23 mouse cellular contexts compared by ENCODE assay signal in genomic region chr11:97387811-97388210, GRCm38 (mm10). TPM values are rescaled to one million over a fixed set of nuclear protein-coding genes. Genes with fewer than 3 reads are reported as not detected.
DNase-seq lines count a peak whose midpoint lies in the region; ATAC-seq and TF ChIP-seq lines count a peak whose summit lies in the region.
"Had no signal": no experiment of that assay in that cellular context is flagged by ENCODE, and none has a peak within 500 bp of the region (broad histone marks: within the 10 kb centered on the region; RNA-seq: fewer than 3 reads in every experiment).

No protein-coding gene starts in this region.

- H3K27ac ChIP-seq in midbrain, embryonic 11.5 days (ENCODE audit: low read depth, low read length): no peak overlapping the region
- no peak overlapping the region for H3K27ac ChIP-seq in midbrain, embryonic 10.5 days (replicated peaks)
- H3K27ac ChIP-seq in stomach, postnatal 0 days (replicated peaks): no peak overlapping the region
- no peak overlapping the region for H3K27ac ChIP-seq in lung, postnatal 0 days (ENCODE audit: low read length)
- H3K27ac ChIP-seq: embryonic facial prominence, embryonic 15.5 days; forebrain, embryonic 10.5 days; gastrocnemius, adult 2 months; heart, adult 2 months; heart, embryonic 15.5 days; hindbrain, embryonic 13.5 days; hindbrain, postnatal 0 days had no signal

- TF ChIP-seq EP300 in stomach, postnatal 0 days (optimal IDR thresholded peaks at IDR 0.05): no peak
- no peak for TF ChIP-seq EP300 in lung, postnatal 0 days (IDR thresholded peaks at IDR 0.05)

- H3K36me3 ChIP-seq in midbrain, embryonic 11.5 days (ENCODE audit: control insufficient read depth, insufficient read depth, low read length): peaks cover 12% of the 10 kb centered on the region; the same call in 1 of the 2 replicates
- peaks cover 93% of the 10 kb centered on the region for H3K36me3 ChIP-seq in midbrain, embryonic 10.5 days
- H3K36me3 ChIP-seq in stomach, postnatal 0 days (ENCODE audit: control insufficient read depth, insufficient read depth, low read length): peaks cover 22% of the 10 kb centered on the region
- peaks cover 8% of the 10 kb centered on the region; the same call in 1 of the 2 replicates for H3K36me3 ChIP-seq in lung, postnatal 0 days (ENCODE audit: insufficient read depth, low read length)

- peak; percentile 77 for DNase-seq in midbrain, embryonic 11.5 days (ENCODE audit: low spot score, missing footprints)
- DNase-seq in midbrain, embryonic 10.5 days (ENCODE audit: low spot score): no peak
- peak; percentile 64 for DNase-seq in adrenal gland, adult 8-10 months
- peak; percentile 70 for DNase-seq in adrenal gland, postnatal 14 days
- no peak for DNase-seq in stomach, postnatal 0 days (ENCODE audit: low spot score)
- DNase-seq in lung, postnatal 0 days (ENCODE audit: low spot score): no peak
- no peak for DNase-seq in lung, postnatal 14 days
- DNase-seq: cerebellum, adult 2 months; cerebellum, postnatal 14 days; embryo, embryonic 11 days; gastrocnemius, adult 2 months; gastrocnemius, postnatal 36 days; heart, adult 2 months; heart, postnatal 14 days had no signal

- no peak overlapping the region for H3K4me2 ChIP-seq in midbrain, embryonic 11.5 days
- H3K4me2 ChIP-seq in stomach, postnatal 0 days (replicated peaks; ENCODE audit: low read depth): no peak overlapping the region
- no peak overlapping the region for H3K4me2 ChIP-seq in lung, postnatal 0 days (replicated peaks; ENCODE audit: low read depth, low read length)
- H3K4me2 ChIP-seq: embryonic facial prominence, embryonic 15.5 days; heart, embryonic 11.5 days; heart, embryonic 15.5 days; hindbrain, embryonic 13.5 days had no signal

- H3K4me1 ChIP-seq in midbrain, embryonic 11.5 days (ENCODE audit: control insufficient read depth, insufficient read depth, low read length): no peaks in the 10 kb centered on the region
- H3K4me1 ChIP-seq in midbrain, embryonic 10.5 days: no peaks in the 10 kb centered on the region
- H3K4me1 ChIP-seq in stomach, postnatal 0 days (replicated peaks; ENCODE audit: control insufficient read depth, insufficient read depth): no peaks in the 10 kb centered on the region
- H3K4me1 ChIP-seq in lung, postnatal 0 days (ENCODE audit: insufficient read depth, low read depth, low read length): no peaks in the 10 kb centered on the region
- H3K4me1 ChIP-seq: forebrain, embryonic 10.5 days had no signal

- no peaks in the 10 kb centered on the region for H3K9me3 ChIP-seq in midbrain, embryonic 11.5 days (ENCODE audit: control insufficient read depth, low read length)
- H3K9me3 ChIP-seq in midbrain, embryonic 10.5 days (replicated peaks): no peaks in the 10 kb centered on the region
- no peaks in the 10 kb centered on the region for H3K9me3 ChIP-seq in stomach, postnatal 0 days (ENCODE audit: control insufficient read depth, low read length)
- H3K9me3 ChIP-seq in lung, postnatal 0 days (ENCODE audit: low read length): no peaks in the 10 kb centered on the region
- H3K9me3 ChIP-seq: embryonic facial prominence, embryonic 15.5 days; forebrain, embryonic 10.5 days; heart, embryonic 15.5 days; hindbrain, embryonic 13.5 days had no signal

- TF ChIP-seq CTCF in stomach, postnatal 0 days (IDR thresholded peaks at IDR 0.05; ENCODE audit: low read depth): no peak
- no peak for TF ChIP-seq CTCF in lung, postnatal 0 days (IDR thresholded peaks at IDR 0.05)

- H3K9ac ChIP-seq in midbrain, embryonic 11.5 days (ENCODE audit: low read length): no peak overlapping the region
- H3K9ac ChIP-seq in stomach, postnatal 0 days (ENCODE audit: low read length): no peak overlapping the region
- H3K9ac ChIP-seq in lung, postnatal 0 days (replicated peaks; ENCODE audit: low read depth): no peak overlapping the region
- H3K9ac ChIP-seq: embryonic facial prominence, embryonic 15.5 days; heart, embryonic 15.5 days; hindbrain, embryonic 13.5 days had no signal

- no peak for ATAC-seq in midbrain, embryonic 11.5 days (ENCODE audit: low FRiP score)
- 0 out of 2 replicates have a peak, but pooled peaks have one; percentile 51 for ATAC-seq in stomach, postnatal 0 days (ENCODE audit: low FRiP score, low TSS enrichment)
- ATAC-seq in lung, postnatal 0 days: no peak
- ATAC-seq: forebrain, embryonic 14.5 days; hindbrain, postnatal 0 days had no signal

- no peak overlapping the region for H3K4me3 ChIP-seq in midbrain, embryonic 11.5 days (ENCODE audit: low read depth, low read length)
- H3K4me3 ChIP-seq in midbrain, embryonic 10.5 days: no peak overlapping the region
- H3K4me3 ChIP-seq in stomach, postnatal 0 days (ENCODE audit: low read depth, low read length): no peak overlapping the region
- no peak overlapping the region for H3K4me3 ChIP-seq in lung, postnatal 0 days (ENCODE audit: low read depth, low read length)
- H3K4me3 ChIP-seq: embryonic facial prominence, embryonic 15.5 days; erythroblast, embryonic 14.5 days; forebrain, embryonic 10.5 days; gastrocnemius, adult 2 months; heart, adult 2 months; heart, embryonic 15.5 days; hindbrain, embryonic 13.5 days had no signal

- WGBS in midbrain, embryonic 11.5 days: 89% methylated on average over 2 of the region's 2 CpGs
- WGBS in midbrain, embryonic 10.5 days: 92% methylated on average over 2 of the region's 2 CpGs
- WGBS in stomach, postnatal 0 days: 93% methylated on average over 2 of the region's 2 CpGs
- whole genome bisulfite sequencing in lung, postnatal 0 days: 86% methylated on average over 2 of the region's 2 CpGs

- H3K27me3 ChIP-seq in midbrain, embryonic 11.5 days (ENCODE audit: control insufficient read depth, insufficient read depth, low read length): no peaks in the 10 kb centered on the region
- no peaks in the 10 kb centered on the region for H3K27me3 ChIP-seq in midbrain, embryonic 10.5 days (ENCODE audit: low read depth, poor library complexity, severe bottlenecking)
- H3K27me3 ChIP-seq in stomach, postnatal 0 days (ENCODE audit: control insufficient read depth, insufficient read depth, low read length): no peaks in the 10 kb centered on the region
- no peaks in the 10 kb centered on the region for H3K27me3 ChIP-seq in lung, postnatal 0 days (replicated peaks; ENCODE audit: insufficient read depth, low read length)
- H3K27me3 ChIP-seq: embryonic facial prominence, embryonic 15.5 days; heart, embryonic 15.5 days; hindbrain, embryonic 13.5 days had no signal

RNA-seq across cellular contexts. Expression of gene Socs7, which starts 25.5 kb away (rescaled TPM):
- polyA plus RNA-seq in midbrain, embryonic 11.5 days (2014; fragmentation: Nextera tagmentation; extraction: Ambion mirVana): 3.4 and 3.7 TPM in 2 replicates
- 3.6 and 4.6 TPM in 2 replicates for polyA plus RNA-seq in midbrain, embryonic 10.5 days (2016; fragmentation: Nextera tagmentation; extraction: Ambion mirVana)
- 10 to 100 TPM; 22.2 to 28.3 (median 24.9) TPM for total RNA-seq in adrenal gland, adult 8-10 months (2022)
- total RNA-seq in adrenal gland, postnatal 14 days (2021): 18.3 TPM in 2 replicates
- 1.3 and 1.7 TPM in 2 replicates for polyA plus RNA-seq in stomach, postnatal 0 days (2015; fragmentation: Nextera tagmentation; extraction: Ambion mirVana)
- 2.4 and 2.5 TPM in 2 replicates for polyA plus RNA-seq in lung, postnatal 0 days (2015; fragmentation: Nextera tagmentation; extraction: Ambion mirVana)

RNA-seq across cellular contexts. Expression of gene Arhgap23, which starts 27.5 kb away (rescaled TPM):
- polyA plus RNA-seq in midbrain, embryonic 11.5 days (2014; fragmentation: Nextera tagmentation; extraction: Ambion mirVana): 2.5 and 2.8 TPM in 2 replicates
- 1.9 and 2.3 TPM in 2 replicates for polyA plus RNA-seq in midbrain, embryonic 10.5 days (2016; fragmentation: Nextera tagmentation; extraction: Ambion mirVana)
- total RNA-seq in adrenal gland, adult 8-10 months (2022): 10 to 100 TPM; 23.3 to 36.4 (median 31.8) TPM
- total RNA-seq in adrenal gland, postnatal 14 days (2021): 31.4 and 32.8 TPM in 2 replicates
- 4.3 and 4.6 TPM in 2 replicates for polyA plus RNA-seq in stomach, postnatal 0 days (2015; fragmentation: Nextera tagmentation; extraction: Ambion mirVana)
- polyA plus RNA-seq in lung, postnatal 0 days (2015; fragmentation: Nextera tagmentation; extraction: Ambion mirVana): 7.0 and 8.4 TPM in 2 replicates

RNA-seq across cellular contexts. Expression of gene Gpr179, which starts 35.9 kb away (rescaled TPM):
- 0.03 TPM in 1 of 2 replicates, not detected in the other for polyA plus RNA-seq in midbrain, embryonic 11.5 days (2014; fragmentation: Nextera tagmentation; extraction: Ambion mirVana)
- polyA plus RNA-seq in midbrain, embryonic 10.5 days (2016; fragmentation: Nextera tagmentation; extraction: Ambion mirVana): 0.05 and 0.09 TPM in 2 replicates
- total RNA-seq in adrenal gland, adult 8-10 months (2022): 1 to 10 TPM in 3 of 4 experiments, under 1 TPM in 1; 0.96 to 6.4 (median 4.0) TPM
- total RNA-seq in adrenal gland, postnatal 14 days (2021): 2.8 and 3.3 TPM in 2 replicates
- 0.17 and 0.23 TPM in 2 replicates for polyA plus RNA-seq in stomach, postnatal 0 days (2015; fragmentation: Nextera tagmentation; extraction: Ambion mirVana)
- polyA plus RNA-seq in lung, postnatal 0 days (2015; fragmentation: Nextera tagmentation; extraction: Ambion mirVana): 0.23 and 0.24 TPM in 2 replicates
- total RNA-seq: common myeloid progenitor, adult 5-6 weeks had no signal
- polyA plus RNA-seq: erythroblast, embryonic 14.5 days; heart, adult 2 months had no signal

Comparison
In these comparisons a context has a peak if more than half of its experiments do, and no peak if none do; other contexts are left out.
1. DNase-seq: peak in midbrain, embryonic 11.5 days (single experiment), adrenal gland, adult 8-10 months (single experiment) and adrenal gland, postnatal 14 days (single experiment); none in midbrain, embryonic 10.5 days (single experiment), stomach, postnatal 0 days (single experiment), lung, postnatal 0 days (single experiment) and lung, postnatal 14 days (single experiment).